Comparison of ENCODE assay signal across 7 mouse cellular contexts in the genomic region with DNA sequence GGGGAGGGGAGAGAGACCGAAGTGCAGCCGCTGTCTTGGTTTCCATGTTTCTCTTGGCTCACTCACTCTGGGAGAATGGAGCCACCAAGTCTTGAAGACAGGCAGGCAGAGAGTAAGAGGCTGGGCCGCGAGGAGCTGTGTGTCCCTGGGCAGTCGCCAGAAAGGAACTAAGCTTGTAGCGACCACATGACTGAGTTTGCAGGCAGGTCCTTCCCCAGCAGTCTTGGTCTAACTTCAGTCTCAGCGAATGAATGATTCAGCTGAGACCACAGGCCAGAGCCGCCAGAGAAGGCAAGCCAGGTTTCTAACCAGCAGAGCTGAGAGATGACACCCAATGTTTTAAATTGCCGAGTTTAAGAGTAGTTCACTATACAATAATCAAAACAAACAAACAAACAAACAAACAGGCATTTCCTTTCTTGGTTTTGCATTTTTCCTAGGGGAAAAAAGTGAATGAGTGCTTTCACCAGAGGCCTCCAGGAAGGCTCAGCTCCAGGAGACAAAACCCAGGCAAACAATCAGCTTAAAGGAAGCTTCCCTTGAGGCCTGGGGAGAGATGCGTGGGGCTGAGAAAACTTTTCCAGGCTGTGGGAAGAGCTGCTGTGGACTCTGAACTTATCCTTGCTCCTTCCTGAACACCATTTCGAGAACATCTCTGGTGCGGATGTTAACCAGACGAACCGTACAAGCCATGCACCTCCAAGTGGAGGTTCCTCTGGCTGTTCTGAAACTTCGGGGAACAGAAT.
DNase-seq lines count a peak whose midpoint lies in the region; ATAC-seq and TF ChIP-seq lines count a peak whose summit lies in the region.

No protein-coding gene starts in this region.

- H3K36me3 ChIP-seq in neural tube, embryonic 13.5 days: no peaks in the 10 kb centered on the region
- no peaks in the 10 kb centered on the region for H3K36me3 ChIP-seq in embryonic facial prominence, embryonic 10.5 days (replicated peaks)
- H3K36me3 ChIP-seq in kidney, postnatal 0 days (ENCODE audit: insufficient read depth, low read length): no peaks in the 10 kb centered on the region

- no peak overlapping the region for H3K4me2 ChIP-seq in neural tube, embryonic 13.5 days
- 0 out of 2 replicates have a peak overlapping the region, but pooled peaks have one; percentile 5 for H3K4me2 ChIP-seq in kidney, postnatal 0 days (ENCODE audit: low read length)

- H3K9me3 ChIP-seq in neural tube, embryonic 13.5 days: no peaks in the 10 kb centered on the region
- no peaks in the 10 kb centered on the region for H3K9me3 ChIP-seq in embryonic facial prominence, embryonic 10.5 days
- no peaks in the 10 kb centered on the region for H3K9me3 ChIP-seq in kidney, postnatal 0 days (replicated peaks; ENCODE audit: low read length)

- TF ChIP-seq CTCF in kidney, postnatal 0 days (IDR thresholded peaks at IDR 0.05; ENCODE audit: low read depth): no peak

- H3K4me3 ChIP-seq in neural tube, embryonic 13.5 days: no peak overlapping the region
- no peak overlapping the region for H3K4me3 ChIP-seq in embryonic facial prominence, embryonic 10.5 days
- H3K4me3 ChIP-seq in kidney, postnatal 0 days (replicated peaks; ENCODE audit: low read depth, low read length): no peak overlapping the region

- H3K9ac ChIP-seq in neural tube, embryonic 13.5 days: no peak overlapping the region
- no peak overlapping the region for H3K9ac ChIP-seq in kidney, postnatal 0 days (ENCODE audit: low read depth, low read length)

- WGBS in neural tube, embryonic 13.5 days: 78% methylated on average over 15 of the region's 15 CpGs
- WGBS in embryonic facial prominence, embryonic 10.5 days: 70% methylated on average over 15 of the region's 15 CpGs
- 64% methylated on average over 15 of the region's 15 CpGs for WGBS in kidney, postnatal 0 days

- no peak for ATAC-seq in neural tube, embryonic 13.5 days (ENCODE audit: low read depth)
- no peak for ATAC-seq in kidney, postnatal 0 days (replicated peaks; ENCODE audit: low FRiP score, low read depth)

- no peak for DNase-seq in neural tube, embryonic 10.5 days (ENCODE audit: extremely low spot score, low spot score)
- no peak for DNase-seq in embryonic facial prominence, embryonic 10.5 days (ENCODE audit: low spot score)
- peak; percentile 80 to 93 for DNase-seq in heart, adult 18-20 months
- DNase-seq in kidney, postnatal 0 days (ENCODE audit: low spot score): peak; percentile 27
- DNase-seq in naive thymus-derived CD4-positive, alpha-beta T cell, adult 2 months (ENCODE audit: low read depth): peak; percentile 31
- no peak for DNase-seq in Muller cell, postnatal 12 days (ENCODE audit: inconsistent ontology term)

- H3K4me1 ChIP-seq in neural tube, embryonic 13.5 days (replicated peaks): peaks cover 34% of the 10 kb centered on the region
- H3K4me1 ChIP-seq in embryonic facial prominence, embryonic 10.5 days: peaks cover 27% of the 10 kb centered on the region
- peaks cover 18% of the 10 kb centered on the region for H3K4me1 ChIP-seq in kidney, postnatal 0 days (replicated peaks; ENCODE audit: insufficient read depth, low read length)

- peak overlapping the region; percentile 84 for H3K27ac ChIP-seq in neural tube, embryonic 13.5 days (replicated peaks)
- H3K27ac ChIP-seq in embryonic facial prominence, embryonic 10.5 days (replicated peaks): peak overlapping the region; percentile 85
- peak overlapping the region; percentile 91 for H3K27ac ChIP-seq in kidney, postnatal 0 days

- no peaks in the 10 kb centered on the region for H3K27me3 ChIP-seq in neural tube, embryonic 13.5 days
- H3K27me3 ChIP-seq in embryonic facial prominence, embryonic 10.5 days (replicated peaks; ENCODE audit: low read depth, poor library complexity, severe bottlenecking): no peaks in the 10 kb centered on the region
- H3K27me3 ChIP-seq in kidney, postnatal 0 days (ENCODE audit: insufficient read depth, low read length): no peaks in the 10 kb centered on the region

Comparison
In these comparisons a context has a peak if more than half of its experiments do, and no peak if none do; other contexts are left out.
1. DNase-seq: peak in heart, adult 18-20 months (2 of 2), kidney, postnatal 0 days (single experiment) and naive thymus-derived CD4-positive, alpha-beta T cell, adult 2 months (single experiment); none in neural tube, embryonic 10.5 days (single experiment), embryonic facial prominence, embryonic 10.5 days (single experiment) and Muller cell, postnatal 12 days (single experiment).
2. Peak in every context shown above with its lines, with median percentiles within 50 percentile points of each other: H3K27ac ChIP-seq.